Mouse (Mus musculus): ENCODE measurements around the gene Ecel1. TPM values are rescaled to one million over a fixed set of nuclear protein-coding genes. Genes with fewer than 3 reads are reported as not detected.

The Ecel1 gene
- polyA plus RNA-seq (2012; rRNA removed), result 49.0 and 57.3 TPM in 2 replicates

GRCm38 (mm10) chr1:87156199-87156587 is at the start of gene Ecel1:
Gene Ecel1, minus strand, starts transcription at chr1:87156521.
- no peak for DNase-seq (ENCODE audit: low read depth)
- no peak for TF ChIP-seq CTCF (IDR thresholded peaks at IDR 0.05; ENCODE audit: borderline replicate concordance, extremely low read depth, insufficient read depth, insufficient read length)
- no peak for TF ChIP-seq POLR2A (IDR thresholded peaks at IDR 0.05; ENCODE audit: borderline replicate concordance, extremely low read depth, insufficient read depth, insufficient read length, poor library complexity, severe bottlenecking)

DNA sequence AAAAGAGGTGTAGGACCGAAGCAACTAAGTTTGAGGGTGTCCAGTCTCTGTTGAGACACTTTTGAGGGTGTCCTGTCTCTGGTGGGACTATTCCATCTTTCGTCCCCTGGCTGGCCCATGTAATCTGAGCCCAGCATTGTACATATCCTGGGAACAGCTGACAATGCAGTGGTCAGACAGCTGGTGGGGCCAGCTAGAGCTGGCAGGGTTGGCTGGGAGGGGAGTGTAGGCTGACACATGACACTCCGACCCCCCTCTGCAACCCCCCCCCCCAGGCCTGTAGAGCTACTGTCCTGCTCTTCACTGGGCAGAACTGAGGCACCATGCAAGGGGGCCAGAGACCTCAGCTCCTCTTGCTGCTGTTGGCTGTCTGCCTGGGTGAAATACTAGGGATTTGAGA is 49.2 kb upstream of the Ecel1 start:
- no peak for TF ChIP-seq CTCF (IDR thresholded peaks at IDR 0.05; ENCODE audit: borderline replicate concordance, extremely low read depth, insufficient read depth, insufficient read length)
- no peak for DNase-seq (ENCODE audit: low read depth)

- TF ChIP-seq CTCF (IDR thresholded peaks at IDR 0.05; ENCODE audit: borderline replicate concordance, extremely low read depth, insufficient read depth, insufficient read length) (no peak), POLR2A (IDR thresholded peaks at IDR 0.05; ENCODE audit: borderline replicate concordance, extremely low read depth, insufficient read depth, insufficient read length, poor library complexity, severe bottlenecking) (no peak)
- no peak for DNase-seq (ENCODE audit: low read depth)
Observed at GRCm38 (mm10) chr1:87205038-87205437, 48.7 kb upstream of the Ecel1 start.

GRCm38 (mm10) chr1:87204465-87204864 is 48.1 kb upstream of the Ecel1 start, which contains the start of gene Chrng:
Gene Chrng, plus strand, starts transcription at chr1:87204657.
- TF ChIP-seq POLR2A (IDR thresholded peaks at IDR 0.05; ENCODE audit: borderline replicate concordance, extremely low read depth, insufficient read depth, insufficient read length, poor library complexity, severe bottlenecking), result no peak
- no peak for TF ChIP-seq CTCF (IDR thresholded peaks at IDR 0.05; ENCODE audit: borderline replicate concordance, extremely low read depth, insufficient read depth, insufficient read length)
- DNase-seq (ENCODE audit: low read depth), result no peak

- no peak for DNase-seq (ENCODE audit: low read depth)
- TF ChIP-seq POLR2A (IDR thresholded peaks at IDR 0.05; ENCODE audit: borderline replicate concordance, extremely low read depth, insufficient read depth, insufficient read length, poor library complexity, severe bottlenecking), result no peak
- no peak for TF ChIP-seq CTCF (IDR thresholded peaks at IDR 0.05; ENCODE audit: borderline replicate concordance, extremely low read depth, insufficient read depth, insufficient read length)
Observed at GRCm38 (mm10) chr1:87203779-87204178, 47.5 kb upstream of the Ecel1 start.

- no peak for DNase-seq (ENCODE audit: low read depth)
- TF ChIP-seq CTCF (IDR thresholded peaks at IDR 0.05; ENCODE audit: borderline replicate concordance, extremely low read depth, insufficient read depth, insufficient read length), result no peak
- TF ChIP-seq POLR2A (IDR thresholded peaks at IDR 0.05; ENCODE audit: borderline replicate concordance, extremely low read depth, insufficient read depth, insufficient read length, poor library complexity, severe bottlenecking), result no peak
Observed at GRCm38 (mm10) chr1:87201848-87202247, 45.5 kb upstream of the Ecel1 start.

DNA sequence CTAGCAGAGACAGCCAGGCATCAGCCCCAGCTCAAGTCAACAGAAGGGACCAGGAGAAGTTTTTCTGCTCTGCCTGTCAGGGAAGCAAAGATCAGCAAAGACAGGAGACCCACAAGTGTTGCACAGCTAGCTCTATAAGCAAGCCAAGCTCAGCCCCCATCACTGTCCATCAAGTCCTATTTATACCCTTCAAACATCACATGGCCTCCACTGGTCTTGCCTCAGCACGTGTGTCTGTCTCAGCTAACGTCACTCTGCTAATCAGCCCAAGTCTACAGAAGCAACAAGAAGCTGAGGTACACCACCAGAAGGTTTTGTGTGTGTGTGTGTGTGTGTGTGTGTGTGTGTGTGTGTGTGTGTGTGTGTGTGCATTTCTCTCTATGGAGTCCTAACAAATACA is 44.5 kb upstream of the Ecel1 start:
- DNase-seq (ENCODE audit: low read depth), result no peak
- TF ChIP-seq CTCF (IDR thresholded peaks at IDR 0.05; ENCODE audit: borderline replicate concordance, extremely low read depth, insufficient read depth, insufficient read length) (no peak), POLR2A (IDR thresholded peaks at IDR 0.05; ENCODE audit: borderline replicate concordance, extremely low read depth, insufficient read depth, insufficient read length, poor library complexity, severe bottlenecking) (no peak)

DNA sequence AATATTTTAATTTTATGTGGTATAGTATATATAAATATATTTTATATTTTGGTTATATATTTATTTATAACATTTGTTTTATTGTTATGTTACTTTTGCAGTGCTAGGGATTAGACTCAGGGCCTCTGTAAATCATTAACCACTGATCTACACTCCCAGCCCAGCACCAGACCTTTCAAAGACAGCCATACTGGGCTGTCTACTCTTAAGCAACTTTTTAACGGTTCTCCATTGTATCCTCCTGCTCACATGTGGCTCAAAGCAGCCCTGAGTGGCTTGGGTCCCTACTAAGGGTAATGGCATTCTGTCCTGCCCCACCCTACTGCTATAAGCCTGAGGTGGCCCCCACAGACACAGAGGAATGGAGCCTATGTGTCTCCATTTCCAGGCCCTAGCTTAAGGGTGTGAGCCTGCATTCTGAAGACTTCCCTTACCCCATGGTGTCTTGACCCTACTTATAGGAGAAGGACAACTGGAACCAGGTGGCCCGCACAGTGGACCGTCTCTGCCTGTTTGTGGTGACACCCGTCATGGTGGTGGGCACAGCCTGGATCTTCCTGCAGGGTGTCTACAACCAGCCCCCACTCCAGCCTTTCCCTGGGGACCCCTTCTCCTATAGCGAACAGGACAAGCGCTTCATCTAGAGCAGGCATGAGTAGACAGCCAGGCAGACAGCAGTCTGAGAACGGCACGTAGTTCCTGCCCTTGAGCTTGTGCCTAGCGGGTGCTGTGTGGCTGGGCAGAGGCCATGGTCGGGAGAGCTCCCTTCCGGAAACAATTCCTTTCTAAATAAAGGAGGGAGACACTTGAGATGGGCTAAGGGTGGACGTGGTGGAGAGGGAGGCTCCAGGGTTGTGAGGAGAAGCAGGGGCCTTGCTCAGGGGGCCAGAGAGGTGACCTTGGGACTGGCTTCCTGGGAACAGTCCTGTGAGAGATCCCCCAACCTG is 42.1 kb upstream of the Ecel1 start:
- TF ChIP-seq CTCF (IDR thresholded peaks at IDR 0.05; ENCODE audit: borderline replicate concordance, extremely low read depth, insufficient read depth, insufficient read length) (no peak), POLR2A (IDR thresholded peaks at IDR 0.05; ENCODE audit: borderline replicate concordance, extremely low read depth, insufficient read depth, insufficient read length, poor library complexity, severe bottlenecking) (no peak)

GRCm38 (mm10) chr1:87197296-87197695 is 41.0 kb upstream of the Ecel1 start:
- no peak for TF ChIP-seq CTCF (IDR thresholded peaks at IDR 0.05; ENCODE audit: borderline replicate concordance, extremely low read depth, insufficient read depth, insufficient read length)
- no peak for TF ChIP-seq POLR2A (IDR thresholded peaks at IDR 0.05; ENCODE audit: borderline replicate concordance, extremely low read depth, insufficient read depth, insufficient read length, poor library complexity, severe bottlenecking)
- DNase-seq (ENCODE audit: low read depth), result no peak

More for the DNA sequence above, 42.1 kb upstream of the Ecel1 start:
- DNase-seq (ENCODE audit: low read depth), result no peak

DNA sequence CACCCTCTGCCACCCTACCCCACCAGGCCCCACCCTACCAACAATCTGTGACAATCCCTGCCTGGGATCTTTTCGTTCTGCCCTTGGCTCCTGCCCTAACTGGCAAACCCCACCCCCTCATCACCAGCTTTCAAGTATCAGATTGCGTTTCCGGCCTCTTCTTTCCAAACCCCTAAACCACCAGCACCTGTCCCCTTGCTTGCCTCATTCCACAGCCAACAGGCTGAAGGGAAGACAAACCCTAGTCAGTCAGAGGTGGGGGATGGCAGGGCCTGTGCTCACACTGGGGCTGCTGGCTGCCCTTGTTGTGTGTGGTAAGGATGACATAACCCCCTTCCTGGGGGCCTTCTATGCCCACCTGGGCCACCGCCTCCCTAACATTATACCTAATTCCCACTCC is 34.1 kb upstream of the Ecel1 start, which contains the start of gene Chrnd:
Gene Chrnd, plus strand, starts transcription at position 179 of the 400 bp plus-strand sequence.
- TF ChIP-seq CTCF (IDR thresholded peaks at IDR 0.05; ENCODE audit: borderline replicate concordance, extremely low read depth, insufficient read depth, insufficient read length), result no peak
- no peak for TF ChIP-seq POLR2A (IDR thresholded peaks at IDR 0.05; ENCODE audit: borderline replicate concordance, extremely low read depth, insufficient read depth, insufficient read length, poor library complexity, severe bottlenecking)
- no peak for DNase-seq (ENCODE audit: low read depth)

- TF ChIP-seq POLR2A (IDR thresholded peaks at IDR 0.05; ENCODE audit: borderline replicate concordance, extremely low read depth, insufficient read depth, insufficient read length, poor library complexity, severe bottlenecking) (no peak), CTCF (IDR thresholded peaks at IDR 0.05; ENCODE audit: borderline replicate concordance, extremely low read depth, insufficient read depth, insufficient read length) (peak; percentile 95)
- peak; percentile 87 for DNase-seq (ENCODE audit: low read depth)
Observed at GRCm38 (mm10) chr1:87187037-87187355, 30.7 kb upstream of the Ecel1 start.
